Comparison of ENCODE assay signal across 16 mouse cellular contexts in the genomic region with DNA sequence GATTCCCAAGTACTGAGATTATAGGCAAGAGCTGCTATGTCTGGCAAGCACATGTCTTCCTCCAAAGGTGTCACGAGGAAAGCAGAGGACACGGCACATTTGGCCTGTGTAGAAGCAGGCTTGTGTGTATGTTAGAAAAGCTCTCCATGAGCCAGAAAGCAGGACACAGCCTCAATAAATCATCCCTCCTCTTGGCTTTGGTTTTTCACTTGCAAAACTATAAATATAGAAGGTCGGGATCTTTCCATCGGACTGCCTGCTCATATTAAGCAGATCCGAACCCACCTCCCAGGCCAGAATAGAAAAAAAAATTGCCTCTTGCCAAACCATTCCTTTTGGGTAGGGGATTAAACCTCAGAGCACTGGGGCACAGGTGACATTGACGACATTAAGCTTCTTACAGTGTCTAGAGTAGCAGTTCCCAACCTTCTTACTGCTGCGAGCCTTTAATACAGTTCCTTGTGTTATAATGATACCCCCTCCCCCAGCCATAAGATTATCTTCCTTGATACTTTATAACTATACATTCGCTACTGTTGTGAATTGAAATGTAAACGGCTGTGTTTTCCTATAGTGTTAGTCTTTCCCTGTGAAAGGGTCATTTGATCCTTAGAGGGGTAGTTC.
"Had no signal": no experiment of that assay in that cellular context is flagged by ENCODE, and none has a peak within 500 bp of the region (broad histone marks: within the 10 kb centered on the region; RNA-seq: fewer than 3 reads in every experiment).

No protein-coding gene starts in this region.

- H3K4me2 ChIP-seq: kidney, embryonic 15.5 days; liver, embryonic 12.5 days; lung, embryonic 15.5 days; midbrain, embryonic 15.5 days; neural tube, embryonic 13.5 days had no signal

- DNase-seq: kidney, adult 2 months; kidney, postnatal 25 days; lung, postnatal 36 days; right cerebral cortex, postnatal 4 days; spleen, adult 18-20 months; thymus, adult 18-20 months; thymus, postnatal 14 days had no signal

- H3K4me3 ChIP-seq: kidney, embryonic 15.5 days; left cerebral cortex, adult 2 months; limb, embryonic 10.5 days; liver, embryonic 12.5 days; lung, embryonic 15.5 days; midbrain, embryonic 10.5 days; midbrain, embryonic 15.5 days; neural tube, embryonic 13.5 days had no signal

- ATAC-seq: inflammation-experienced regulatory T-cells, adult 6 months; liver, embryonic 12.5 days; midbrain, embryonic 15.5 days had no signal

- H3K4me1 ChIP-seq: kidney, embryonic 15.5 days; limb, embryonic 10.5 days; liver, embryonic 12.5 days; lung, embryonic 15.5 days; midbrain, embryonic 10.5 days; midbrain, embryonic 15.5 days; neural tube, embryonic 13.5 days had no signal

- H3K9me3 ChIP-seq: kidney, embryonic 15.5 days; limb, embryonic 10.5 days; liver, embryonic 12.5 days; lung, embryonic 15.5 days; midbrain, embryonic 10.5 days; midbrain, embryonic 15.5 days; neural tube, embryonic 13.5 days had no signal

- H3K27me3 ChIP-seq: kidney, embryonic 15.5 days; liver, embryonic 12.5 days; lung, embryonic 15.5 days; midbrain, embryonic 15.5 days; neural tube, embryonic 13.5 days had no signal

- H3K27ac ChIP-seq: kidney, embryonic 15.5 days; left cerebral cortex, adult 2 months; limb, embryonic 10.5 days; liver, embryonic 12.5 days; lung, embryonic 15.5 days; midbrain, embryonic 10.5 days; midbrain, embryonic 15.5 days; neural tube, embryonic 13.5 days had no signal

- H3K9ac ChIP-seq: kidney, embryonic 15.5 days; liver, embryonic 12.5 days; lung, embryonic 15.5 days; midbrain, embryonic 15.5 days; neural tube, embryonic 13.5 days had no signal

- H3K36me3 ChIP-seq: kidney, embryonic 15.5 days; limb, embryonic 10.5 days; liver, embryonic 12.5 days; lung, embryonic 15.5 days; midbrain, embryonic 10.5 days; midbrain, embryonic 15.5 days; neural tube, embryonic 13.5 days had no signal
